Mouse (Mus musculus) testis, adult 2 months (tissue): ENCODE results near the gene Ssr2. TPM values are rescaled to one million over a fixed set of nuclear protein-coding genes. Genes with fewer than 3 reads are reported as not detected.

Source experiments
- H3K27ac ChIP-seq: fragments of 200-500 bp; 2 replicates; pipeline ENCODE4 v1.5.1; 2012; ENCODE audit warnings: low read depth, low read length; ENCODE audit not compliant: control insufficient read depth, insufficient read depth
- H3K27me3 ChIP-seq: fragments of 200-500 bp; 2 replicates; pipeline ENCODE4 v1.6.1; 2012; ENCODE audit warnings: mild to moderate bottlenecking, low read length, moderate library complexity; ENCODE audit not compliant: control insufficient read depth, insufficient read depth
- H3K36me3 ChIP-seq: fragments of 200-500 bp; 2 replicates; pipeline ENCODE4 v1.6.1; 2012; ENCODE audit warnings: mild to moderate bottlenecking, low read length; ENCODE audit not compliant: control insufficient read depth, insufficient read depth
- H3K4me1 ChIP-seq: fragments of 200-500 bp; 2 replicates; pipeline ENCODE4 v1.6.1; 2012; ENCODE audit warnings: low read length; ENCODE audit not compliant: control insufficient read depth, insufficient read depth
- H3K4me3 ChIP-seq: fragments of 200-500 bp; 2 replicates; pipeline ENCODE4 v1.5.1; 2012; ENCODE audit warnings: low read depth, mild to moderate bottlenecking, low read length, moderate library complexity, mixed read lengths; ENCODE audit not compliant: control insufficient read depth
- CTCF ChIP-seq: fragments of 200-500 bp; IDR thresholded peaks from 2 replicates; pipeline ENCODE4 v1.5.1; 2012; ENCODE audit warnings: low read depth, mild to moderate bottlenecking, inconsistent platforms, low read length, moderate library complexity; ENCODE audit not compliant: control insufficient read depth, insufficient read depth, insufficient replicate concordance
- POLR2A ChIP-seq: fragments of 200-500 bp; IDR thresholded peaks from 2 replicates; pipeline ENCODE4 v1.6.1; 2012; ENCODE audit warnings: low read depth, mild to moderate bottlenecking, inconsistent platforms, low read length, moderate library complexity; ENCODE audit not compliant: control insufficient read depth
- polyA plus RNA-seq: library from polyadenylated mRNA; depleted of rRNA; stranded (reverse); fragments of >200 nt; gene quantifications from 2 replicates; pipeline ENCODE4 v1.2.3, GENCODE M21; 2012

The Ssr2 gene
- polyA plus RNA-seq, 1 experiment, result 161 TPM

GRCm38 (mm10) chr3:88620992-88621536 lies 45.4 kb downstream of the Ssr2 start:
- H3K36me3 ChIP-seq, result no peaks in the 10 kb centered on the region
- H3K4me3 ChIP-seq, result peak overlapping the region; percentile 86
- TF ChIP-seq POLR2A (no peak), CTCF (no peak)
- peaks cover 4% of the 10 kb centered on the region for H3K4me1 ChIP-seq
- no peak overlapping the region for H3K27ac ChIP-seq
- H3K27me3 ChIP-seq, result no peaks in the 10 kb centered on the region

GRCm38 (mm10) chr3:88621537-88622112 lies 45.9 kb downstream of the Ssr2 start:
- H3K27ac ChIP-seq, result 0 out of 2 replicates have a peak overlapping the region, but pooled peaks have one; percentile 0
- H3K36me3 ChIP-seq, result no peaks in the 10 kb centered on the region
- no peaks in the 10 kb centered on the region for H3K27me3 ChIP-seq
- peak overlapping the region; percentile 86 for H3K4me3 ChIP-seq
- TF ChIP-seq POLR2A (no peak), CTCF (no peak)
- H3K4me1 ChIP-seq, result peaks cover 4% of the 10 kb centered on the region

GRCm38 (mm10) chr3:88622113-88622940 lies 46.7 kb downstream of the Ssr2 start:
- no peak overlapping the region for H3K27ac ChIP-seq
- no peaks in the 10 kb centered on the region for H3K36me3 ChIP-seq
- peak overlapping the region; percentile 86 for H3K4me3 ChIP-seq
- no peaks in the 10 kb centered on the region for H3K27me3 ChIP-seq
- TF ChIP-seq CTCF, result no peak
- no peak for TF ChIP-seq POLR2A
- peaks cover 4% of the 10 kb centered on the region for H3K4me1 ChIP-seq

GRCm38 (mm10) chr3:88622941-88623345 lies 47.3 kb downstream of the Ssr2 start:
- Histone ChIP-seq H3K27ac (no peak overlapping the region), H3K4me3 (no peak overlapping the region; the same call in 1 of the 2 replicates), H3K4me1 (peaks cover 4% of the 10 kb centered on the region), H3K27me3 (no peaks in the 10 kb centered on the region), H3K36me3 (no peaks in the 10 kb centered on the region)
- no peak for TF ChIP-seq POLR2A
- TF ChIP-seq CTCF, result no peak

- Histone ChIP-seq H3K4me3 (no peak overlapping the region), H3K27ac (no peak overlapping the region), H3K27me3 (no peaks in the 10 kb centered on the region), H3K4me1 (peaks cover 6% of the 10 kb centered on the region), H3K36me3 (no peaks in the 10 kb centered on the region)
- TF ChIP-seq CTCF (no peak), POLR2A (no peak)
These were observed 47.9 kb downstream of the Ssr2 start for GRCm38 (mm10) chr3:88623346-88624135.

GRCm38 (mm10) chr3:88624324-88624723 lies 48.6 kb downstream of the Ssr2 start:
- peaks cover 6% of the 10 kb centered on the region for H3K4me1 ChIP-seq
- no peaks in the 10 kb centered on the region for H3K27me3 ChIP-seq
- H3K4me3 ChIP-seq, result no peak overlapping the region
- no peak overlapping the region for H3K27ac ChIP-seq
- H3K36me3 ChIP-seq, result no peaks in the 10 kb centered on the region
- no peak for TF ChIP-seq CTCF
- no peak for TF ChIP-seq POLR2A

GRCm38 (mm10) chr3:88624951-88625350 lies 49.3 kb downstream of the Ssr2 start:
- no peak overlapping the region for H3K27ac ChIP-seq
- TF ChIP-seq POLR2A (no peak), CTCF (no peak)
- H3K36me3 ChIP-seq, result no peaks in the 10 kb centered on the region
- H3K27me3 ChIP-seq, result no peaks in the 10 kb centered on the region
- H3K4me3 ChIP-seq, result no peak overlapping the region
- peaks cover 6% of the 10 kb centered on the region for H3K4me1 ChIP-seq
